Mouse (Mus musculus): ENCODE results near the gene P4ha2.
A peak's percentile ranks its signal among the peaks of the same experiment; 100 is the strongest.

- TF ChIP-seq POLR2A (IDR thresholded peaks at IDR 0.05; ENCODE audit: extremely low read depth, insufficient read depth, low read length) (no peak), CTCF (IDR thresholded peaks at IDR 0.05; ENCODE audit: low read depth, low read length) (peak; percentile 33; the same call in 1 of the 2 replicates)
Observed at GRCm38 (mm10) chr11:54054257-54054656, 45.6 kb upstream of the P4ha2 start.
